Mouse (Mus musculus) bone marrow macrophage, adult 2 months (primary cell): ENCODE data around the gene Ep400.

Experiments
- CTCF ChIP-seq: IDR thresholded peaks from 2 replicates; pipeline ENCODE4 v1.5.1; 2012; ENCODE audit warnings: low read depth, mild to moderate bottlenecking, low read length, moderate library complexity
- POLR2A ChIP-seq: IDR thresholded peaks from 2 replicates; pipeline ENCODE4 v1.6.1; 2012; ENCODE audit warnings: mild to moderate bottlenecking, low read depth, low read length, borderline replicate concordance

DNA sequence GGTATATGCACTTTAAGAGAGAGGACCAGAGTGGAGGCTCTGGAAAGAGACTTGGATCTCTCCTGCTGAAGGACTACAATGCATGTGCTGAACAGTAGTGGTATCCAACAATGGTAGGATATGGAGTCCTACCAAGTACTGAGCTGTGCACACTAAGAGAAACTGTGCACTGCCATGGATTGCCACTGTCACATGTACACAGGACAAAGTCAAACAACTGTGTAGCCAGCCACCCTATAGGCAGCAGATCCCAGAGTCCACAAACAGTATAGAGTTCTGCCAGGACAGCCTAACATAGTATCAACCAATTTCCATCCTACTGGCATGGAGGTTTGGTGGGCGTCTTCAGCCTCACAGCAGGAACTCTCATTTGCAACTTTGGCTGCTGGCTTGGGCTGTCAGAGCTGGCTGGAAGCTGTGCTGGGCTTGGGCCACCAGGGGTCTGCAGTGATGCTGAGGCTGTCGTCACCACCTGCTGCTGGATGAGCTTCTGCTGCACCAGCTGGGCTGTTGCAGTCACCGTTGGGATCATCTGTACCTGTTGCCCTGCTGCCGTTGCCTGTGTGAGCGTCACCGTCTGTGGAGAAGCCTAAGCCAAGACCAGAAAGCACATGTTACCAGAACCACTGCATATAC, 104.9 kb downstream of the Ep400 start:
- TF ChIP-seq CTCF: no peak
- TF ChIP-seq POLR2A: no peak
